Mouse (Mus musculus): ENCODE measurements around the gene 9230112D13Rik. TPM values are rescaled to one million over a fixed set of nuclear protein-coding genes. Genes with fewer than 3 reads are reported as not detected.

9230112D13Rik gene
- polyA plus RNA-seq, 1 experiment from 2014 or later: not detected

DNA sequence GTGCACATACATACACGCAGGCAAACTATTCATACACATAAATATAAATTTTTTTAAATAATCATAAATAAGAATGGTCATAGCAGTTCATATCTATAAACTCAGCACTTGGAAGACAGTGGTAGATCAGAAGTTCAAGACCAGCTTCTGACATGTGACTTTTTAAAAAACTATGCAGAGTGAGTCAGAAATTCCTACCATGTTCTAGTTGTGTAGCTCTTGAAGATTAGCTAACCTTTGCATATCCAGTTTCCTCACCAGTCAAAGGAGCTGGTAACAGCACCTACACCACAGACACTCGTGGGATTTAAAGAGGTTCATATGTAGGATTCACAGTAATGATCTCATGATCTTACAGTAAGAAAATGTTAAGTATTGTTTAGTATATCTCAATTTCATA, 29.9 kb downstream of the 9230112D13Rik start:
- Histone ChIP-seq H3K9ac (no peak overlapping the region), H3K27me3 (replicated peaks) (no peaks in the 10 kb centered on the region), H3K4me2 (replicated peaks) (no peak overlapping the region), H3K4me3 (replicated peaks) (no peak overlapping the region), H3K4me1 (replicated peaks) (peaks cover 6% of the 10 kb centered on the region; the same call in 1 of the 2 replicates), H3K9me3 (no peaks in the 10 kb centered on the region), H3K27ac (no peak overlapping the region), H3K36me3 (no peaks in the 10 kb centered on the region)
- 86% methylated on average over 2 of the region's 2 CpGs for WGBS
- no peak for ATAC-seq

DNA sequence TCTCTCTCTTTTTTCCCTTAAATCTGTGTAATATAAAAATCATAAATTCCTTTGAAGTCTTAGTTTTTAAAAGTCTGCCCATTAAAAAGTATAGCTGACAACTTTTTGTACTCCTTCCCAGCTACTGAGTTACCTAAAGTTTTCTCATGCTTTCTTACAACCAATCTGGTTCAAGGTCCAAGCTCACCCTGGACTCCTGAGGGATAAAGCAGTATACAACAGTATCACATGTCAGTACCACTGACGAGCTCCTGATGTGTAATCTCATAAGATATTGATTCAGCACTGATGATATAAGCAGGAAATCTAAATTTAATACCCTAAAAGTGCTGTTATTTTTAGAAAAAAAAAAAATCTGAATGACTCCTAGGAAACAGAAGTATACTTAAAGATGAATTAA, 31.6 kb downstream of the 9230112D13Rik start:
- 42% methylated on average over 1 of the region's 1 CpGs for WGBS
- H3K27ac ChIP-seq: no peak overlapping the region

GRCm38 (mm10) chr14:34489928-34490327, 32.7 kb downstream of the 9230112D13Rik start:
- Histone ChIP-seq H3K36me3 (no peaks in the 10 kb centered on the region), H3K9ac (no peak overlapping the region), H3K9me3 (no peaks in the 10 kb centered on the region), H3K4me2 (replicated peaks) (no peak overlapping the region), H3K27me3 (replicated peaks) (no peaks in the 10 kb centered on the region), H3K4me3 (replicated peaks) (no peak overlapping the region), H3K4me1 (replicated peaks) (peaks cover 9% of the 10 kb centered on the region; the same call in 1 of the 2 replicates), H3K27ac (no peak overlapping the region)
- 62% methylated on average over 2 of the region's 2 CpGs for WGBS
- no peak for ATAC-seq

More for the DNA sequence above, 31.6 kb downstream of the 9230112D13Rik start:
- Histone ChIP-seq H3K36me3 (no peaks in the 10 kb centered on the region), H3K4me3 (replicated peaks) (no peak overlapping the region), H3K27me3 (replicated peaks) (no peaks in the 10 kb centered on the region), H3K9me3 (no peaks in the 10 kb centered on the region), H3K9ac (no peak overlapping the region), H3K4me2 (replicated peaks) (no peak overlapping the region), H3K4me1 (replicated peaks) (peaks cover 9% of the 10 kb centered on the region; the same call in 1 of the 2 replicates)
- no peak for ATAC-seq

- no peak overlapping the region for H3K4me3 ChIP-seq (replicated peaks)
Measured at GRCm38 (mm10) chr14:34486169-34486568, 36.4 kb downstream of the 9230112D13Rik start.

GRCm38 (mm10) chr14:34483469-34484341, 38.9 kb downstream of the 9230112D13Rik start:
- Histone ChIP-seq H3K27me3 (replicated peaks) (no peaks in the 10 kb centered on the region), H3K9ac (no peak overlapping the region), H3K4me2 (replicated peaks) (no peak overlapping the region), H3K9me3 (no peaks in the 10 kb centered on the region), H3K27ac (no peak overlapping the region), H3K4me3 (replicated peaks) (no peak overlapping the region), H3K36me3 (no peaks in the 10 kb centered on the region), H3K4me1 (replicated peaks) (0 out of 2 replicates have a peak, but pooled peaks cover 6% of the 10 kb centered on the region)
- WGBS: 62% methylated on average over 6 of the region's 6 CpGs
- ATAC-seq: no peak

More at GRCm38 (mm10) chr14:34486169-34486568, 36.4 kb downstream of the 9230112D13Rik start:
- no peak overlapping the region for H3K4me2 ChIP-seq (replicated peaks)
- H3K9ac ChIP-seq: no peak overlapping the region
- ATAC-seq: no peak
- no peaks in the 10 kb centered on the region for H3K27me3 ChIP-seq (replicated peaks)
- WGBS: 65% methylated on average over 8 of the region's 8 CpGs
- H3K27ac ChIP-seq: no peak overlapping the region
- no peaks in the 10 kb centered on the region for H3K9me3 ChIP-seq
- no peaks in the 10 kb centered on the region for H3K36me3 ChIP-seq
- peaks cover 12% of the 10 kb centered on the region; the same call in 1 of the 2 replicates for H3K4me1 ChIP-seq (replicated peaks)

- H3K9me3 ChIP-seq: no peaks in the 10 kb centered on the region
- no peak overlapping the region for H3K9ac ChIP-seq
- H3K4me1 ChIP-seq (replicated peaks): no peaks in the 10 kb centered on the region
- no peak overlapping the region for H3K27ac ChIP-seq
- H3K4me3 ChIP-seq (replicated peaks): no peak overlapping the region
- no peak overlapping the region for H3K4me2 ChIP-seq (replicated peaks)
- ATAC-seq: no peak
- H3K36me3 ChIP-seq: no peaks in the 10 kb centered on the region
- H3K27me3 ChIP-seq (replicated peaks): no peaks in the 10 kb centered on the region
Measured at GRCm38 (mm10) chr14:34471591-34471990, 51.0 kb downstream of the 9230112D13Rik start.

- no peaks in the 10 kb centered on the region for H3K9me3 ChIP-seq
- H3K36me3 ChIP-seq: no peaks in the 10 kb centered on the region
- no peak overlapping the region for H3K4me2 ChIP-seq (replicated peaks)
- no peak overlapping the region for H3K27ac ChIP-seq
- H3K27me3 ChIP-seq (replicated peaks): no peaks in the 10 kb centered on the region
- no peak for ATAC-seq
- H3K4me1 ChIP-seq (replicated peaks): no peaks in the 10 kb centered on the region
- 63% methylated on average over 3 of the region's 3 CpGs for WGBS
- no peak overlapping the region for H3K4me3 ChIP-seq (replicated peaks)
- no peak overlapping the region for H3K9ac ChIP-seq
Measured at GRCm38 (mm10) chr14:34466291-34466690, 56.3 kb downstream of the 9230112D13Rik start.

Other genes starting within 250 kb of the 9230112D13Rik start
- 6.7 and 7.0 TPM in 2 replicates for gene Shld2, start 212.3 kb downstream of the 9230112D13Rik start, polyA plus RNA-seq (2015; fragmentation: Nextera tagmentation; extraction: Ambion mirVana)
- 90.1 and 91.9 TPM in 2 replicates for gene Glud1, start 212.1 kb downstream of the 9230112D13Rik start, polyA plus RNA-seq (2015; fragmentation: Nextera tagmentation; extraction: Ambion mirVana)
- not detected in 2 replicates for gene Fam25c, start 167.4 kb downstream of the 9230112D13Rik start, polyA plus RNA-seq (2015; fragmentation: Nextera tagmentation; extraction: Ambion mirVana)
- 37.4 and 38.2 TPM in 2 replicates for gene Sncg, start 148.0 kb downstream of the 9230112D13Rik start, polyA plus RNA-seq (2015; fragmentation: Nextera tagmentation; extraction: Ambion mirVana)
- 7.9 and 9.0 TPM in 2 replicates for gene Mmrn2, start 147.3 kb downstream of the 9230112D13Rik start, polyA plus RNA-seq (2015; fragmentation: Nextera tagmentation; extraction: Ambion mirVana)
- 34.8 and 41.3 TPM in 2 replicates for gene Bmpr1a, start 19.5 kb downstream of the 9230112D13Rik start, polyA plus RNA-seq (2015; fragmentation: Nextera tagmentation; extraction: Ambion mirVana)
- gene Ldb3, start 65.9 kb upstream of the 9230112D13Rik start, polyA plus RNA-seq (2015; fragmentation: Nextera tagmentation; extraction: Ambion mirVana): 7.6 and 7.8 TPM in 2 replicates
- 0.37 TPM in 1 of 2 replicates, not detected in the other for gene Opn4, start 77.3 kb upstream of the 9230112D13Rik start, polyA plus RNA-seq (2015; fragmentation: Nextera tagmentation; extraction: Ambion mirVana)
- gene Wapl, start 151.1 kb upstream of the 9230112D13Rik start, polyA plus RNA-seq (2015; fragmentation: Nextera tagmentation; extraction: Ambion mirVana): 25.3 and 29.0 TPM in 2 replicates

Measured in intestine, embryonic 15.5 days (tissue).